Mouse (Mus musculus): ENCODE results near the gene Cd96. TPM values are rescaled to one million over a fixed set of nuclear protein-coding genes. Genes with fewer than 3 reads are reported as not detected.

Gene Cd96
- polyA plus RNA-seq (2014; fragmentation: Illumina TruSeq; extraction: RNeasy Lipid Tissue Mini Kit (QIAGEN cat#74804); ENCODE audit: low read depth, low replicate concordance): 1.4 TPM

GRCm38 (mm10) chr16:46120020-46120419 lies at the start of gene Cd96:
TSS of gene Cd96 (minus strand) at chr16:46120251.

GRCm38 (mm10) chr16:46154832-46155231 lies 34.8 kb upstream of the Cd96 start, which contains the start of gene Gm4737:
TSS of gene Gm4737 (minus strand) at chr16:46155077.

GRCm38 (mm10) chr16:46010153-46010905 lies 109.7 kb downstream of the Cd96 start, which contains the start of gene Plcxd2:
TSS of gene Plcxd2 (minus strand) at chr16:46010218.

Other genes with a start within 250 kb of the Cd96 start
- 25.6 TPM for gene Phldb2, start 166.7 kb downstream of the Cd96 start, polyA plus RNA-seq (2014; fragmentation: Illumina TruSeq; extraction: RNeasy Lipid Tissue Mini Kit (QIAGEN cat#74804); ENCODE audit: low read depth, low replicate concordance)
- gene Plcxd2, start 110.0 kb downstream of the Cd96 start, polyA plus RNA-seq (2014; fragmentation: Illumina TruSeq; extraction: RNeasy Lipid Tissue Mini Kit (QIAGEN cat#74804); ENCODE audit: low read depth, low replicate concordance): 9.9 TPM
- 7.3 TPM for gene Gm4737, start 34.8 kb upstream of the Cd96 start, polyA plus RNA-seq (2014; fragmentation: Illumina TruSeq; extraction: RNeasy Lipid Tissue Mini Kit (QIAGEN cat#74804); ENCODE audit: low read depth, low replicate concordance)